Mouse (Mus musculus) lung, adult 2 months (tissue): ENCODE results near the gene Kif26b.

ENCODE experiments used
- CTCF ChIP-seq: fragments of 200-500 bp; IDR thresholded peaks from 2 replicates; pipeline ENCODE4 v1.5.1; 2011; ENCODE audit warnings: mild to moderate bottlenecking, low read length, control low read depth; ENCODE audit not compliant: insufficient read depth
- POLR2A ChIP-seq: fragments of 200-500 bp; IDR thresholded peaks from 2 replicates; pipeline ENCODE4 v1.6.1; 2011; ENCODE audit warnings: low read depth, mild to moderate bottlenecking, control low read depth, low read length, borderline replicate concordance; ENCODE audit errors: extremely low read depth

DNA sequence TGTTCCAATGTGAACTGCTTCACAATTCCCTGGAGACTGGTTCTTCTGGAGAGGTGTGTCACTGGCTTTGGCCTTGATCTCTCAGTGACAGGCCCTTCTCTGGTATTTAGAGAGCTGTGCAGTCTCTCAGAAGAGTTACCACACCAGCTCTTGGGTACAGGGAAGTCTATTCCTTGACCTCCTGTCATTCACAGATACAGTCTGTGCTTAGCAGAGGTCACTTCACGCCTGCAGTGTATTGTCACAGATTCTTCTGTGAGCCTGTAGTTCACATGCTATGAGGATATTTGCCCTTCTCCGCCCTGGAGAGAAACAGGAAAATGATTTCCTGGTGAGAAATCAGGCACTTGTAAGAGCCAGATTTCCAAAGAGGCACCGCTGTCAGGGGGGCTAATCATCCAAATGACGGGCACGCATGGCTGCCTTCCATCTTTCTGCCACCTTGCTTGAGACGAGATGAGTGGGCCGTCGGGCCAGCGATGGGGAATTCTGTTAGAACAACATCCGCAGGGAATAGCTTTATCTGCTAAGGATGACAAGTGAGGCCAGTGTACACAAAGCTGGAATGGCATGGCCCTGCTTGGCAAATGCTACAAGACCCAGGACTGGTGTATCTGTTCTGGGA is 309.9 kb downstream of the Kif26b start:
- no peak for TF ChIP-seq POLR2A
- TF ChIP-seq CTCF = no peak
